Mouse (Mus musculus) stomach, postnatal 0 days (tissue): ENCODE data around the gene Mcoln1.

Source experiments
- CTCF ChIP-seq: IDR thresholded peaks from 2 replicates; pipeline ENCODE4 v1.5.1; 2016; ENCODE audit warnings: antibody characterized with exemption, low read depth, mild to moderate bottlenecking, moderate library complexity
- EP300 ChIP-seq: optimal IDR thresholded peaks from 2 replicates; pipeline ENCODE3; 2016; ENCODE audit warnings: antibody characterized with exemption

DNA sequence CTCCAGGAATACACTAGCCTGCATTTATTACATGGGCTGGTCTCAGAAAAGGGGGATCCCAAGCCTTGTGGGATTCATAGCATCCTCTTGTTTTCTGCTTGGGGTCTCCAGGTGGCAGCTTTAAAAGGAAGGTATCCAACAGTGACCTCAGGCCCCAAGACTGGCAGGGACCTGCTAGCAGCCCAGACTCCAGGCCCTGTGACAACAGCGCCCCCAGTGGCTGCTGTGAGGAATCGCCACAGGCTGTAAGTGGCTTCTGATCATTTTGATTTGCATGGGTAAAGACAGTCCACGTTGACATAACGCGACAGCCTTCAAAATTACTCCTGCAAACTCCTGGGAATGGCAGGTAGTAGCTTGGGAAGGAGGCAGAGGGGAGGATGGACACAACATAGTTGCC, 49.6 kb upstream of the Mcoln1 start:
- peak; percentile 95 for TF ChIP-seq CTCF
- no peak for TF ChIP-seq EP300
